ENCODE assay signal across 25 mouse cellular contexts in the genomic region with DNA sequence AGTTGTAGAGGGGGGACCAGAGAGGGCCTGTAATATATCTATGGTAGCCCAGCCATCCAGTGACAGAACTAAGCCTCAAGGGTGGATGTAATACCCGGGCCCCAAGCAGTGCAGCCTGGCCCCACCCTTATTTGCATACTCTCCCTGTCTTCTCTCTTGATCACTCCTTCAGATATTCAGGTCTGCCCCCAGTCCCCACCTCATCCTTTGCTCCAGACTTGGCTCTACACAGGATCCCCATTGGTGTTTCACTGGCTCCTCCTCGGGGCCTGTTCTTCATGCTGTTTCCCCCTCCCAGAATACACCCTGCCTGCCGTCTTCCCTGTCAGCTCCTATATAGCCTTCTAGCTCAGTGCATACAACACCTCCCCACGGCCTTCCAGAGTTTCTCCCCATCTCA. TPM values are rescaled to one million over a fixed set of nuclear protein-coding genes. Genes with fewer than 3 reads are reported as not detected.
A peak's percentile ranks its signal among the peaks of the same experiment; 100 is the strongest.
DNase-seq lines count a peak whose midpoint lies in the region; ATAC-seq lines count a peak whose summit lies in the region.
"Had no signal": no experiment of that assay in that cellular context is flagged by ENCODE, and none has a peak within 500 bp of the region (broad histone marks: within the 10 kb centered on the region; RNA-seq: fewer than 3 reads in every experiment).

No protein-coding gene starts in this region.

- peaks cover 9% of the 10 kb centered on the region; the same call in 1 of the 2 replicates for H3K27me3 ChIP-seq in forebrain, embryonic 10.5 days (ENCODE audit: poor library complexity, severe bottlenecking)
- H3K27me3 ChIP-seq in forebrain, embryonic 12.5 days: 0 out of 2 replicates have a peak, but pooled peaks cover 8% of the 10 kb centered on the region
- H3K27me3 ChIP-seq in lung, embryonic 16.5 days (ENCODE audit: control insufficient read depth, insufficient read depth, low read depth, low read length): no peaks in the 10 kb centered on the region
- no peaks in the 10 kb centered on the region for H3K27me3 ChIP-seq in limb, embryonic 10.5 days (ENCODE audit: low read depth, poor library complexity, severe bottlenecking)
- H3K27me3 ChIP-seq: heart, embryonic 13.5 days; limb, embryonic 13.5 days; lung, embryonic 15.5 days; neural tube, embryonic 13.5 days had no signal

- DNase-seq in forebrain, embryonic 10.5 days (ENCODE audit: extremely low spot score, low spot score): no peak
- DNase-seq in lung, adult 18-20 months: no peak
- DNase-seq in limb, embryonic 10.5 days (ENCODE audit: low spot score): no peak
- no peak for DNase-seq in left cerebral cortex, postnatal 25 days (ENCODE audit: low spot score in 2 of 2)
- DNase-seq in liver: no peak
- DNase-seq: forebrain, postnatal 0 days; gastrocnemius, postnatal 36 days; heart, postnatal 14 days; kidney, postnatal 25 days; lung, postnatal 4 days; retina, postnatal 1 day; thymus, postnatal 14 days had no signal

- WGBS in forebrain, embryonic 10.5 days: 76% methylated on average over 4 of the region's 4 CpGs
- 68% methylated on average over 4 of the region's 4 CpGs for WGBS in forebrain, embryonic 12.5 days
- WGBS in lung, embryonic 16.5 days: 50% methylated on average over 4 of the region's 4 CpGs
- WGBS in limb, embryonic 10.5 days: 70% methylated on average over 4 of the region's 4 CpGs

- no peak overlapping the region for H3K4me2 ChIP-seq in forebrain, embryonic 12.5 days
- no peak overlapping the region for H3K4me2 ChIP-seq in lung, embryonic 16.5 days (ENCODE audit: low read depth, low read length)
- H3K4me2 ChIP-seq: heart, embryonic 13.5 days; hindbrain, embryonic 13.5 days; limb, embryonic 13.5 days; lung, embryonic 15.5 days; neural tube, embryonic 13.5 days had no signal

- H3K27ac ChIP-seq in forebrain, embryonic 10.5 days: peak overlapping the region; percentile 26; the same call in 1 of the 2 replicates
- no peak overlapping the region for H3K27ac ChIP-seq in forebrain, embryonic 12.5 days
- H3K27ac ChIP-seq in lung, embryonic 16.5 days (ENCODE audit: low read length): peak overlapping the region; percentile 94; the same call in 1 of the 2 replicates
- peak overlapping the region; percentile 80 for H3K27ac ChIP-seq in brown adipose tissue, adult 24 weeks (replicated peaks; ENCODE audit: low read depth, low read length)
- peak overlapping the region; percentile 77 for H3K27ac ChIP-seq in limb, embryonic 10.5 days
- H3K27ac ChIP-seq: hindbrain, embryonic 13.5 days; liver, embryonic 14.5 days had no signal

- ATAC-seq in forebrain, embryonic 12.5 days (ENCODE audit: low FRiP score): no peak
- no peak for ATAC-seq in lung, embryonic 16.5 days (ENCODE audit: low read depth)
- ATAC-seq: forebrain, postnatal 0 days; inflammation-experienced regulatory T-cells, adult 6 months; midbrain, embryonic 16.5 days had no signal

- no peaks in the 10 kb centered on the region for H3K36me3 ChIP-seq in forebrain, embryonic 10.5 days (replicated peaks)
- H3K36me3 ChIP-seq in forebrain, embryonic 12.5 days (replicated peaks): no peaks in the 10 kb centered on the region
- H3K36me3 ChIP-seq in lung, embryonic 16.5 days (ENCODE audit: control insufficient read depth, insufficient read depth, low read length): no peaks in the 10 kb centered on the region
- H3K36me3 ChIP-seq in limb, embryonic 10.5 days: no peaks in the 10 kb centered on the region
- H3K36me3 ChIP-seq: heart, embryonic 13.5 days; hindbrain, embryonic 13.5 days; limb, embryonic 13.5 days; lung, embryonic 15.5 days; neural tube, embryonic 13.5 days had no signal

- H3K4me3 ChIP-seq in forebrain, embryonic 10.5 days: no peak overlapping the region
- no peak overlapping the region for H3K4me3 ChIP-seq in forebrain, embryonic 12.5 days (replicated peaks)
- no peak overlapping the region for H3K4me3 ChIP-seq in lung, embryonic 16.5 days (ENCODE audit: low read length)
- no peak overlapping the region for H3K4me3 ChIP-seq in brown adipose tissue, adult 24 weeks (ENCODE audit: insufficient read depth, low read depth, low read length)
- no peak overlapping the region for H3K4me3 ChIP-seq in limb, embryonic 10.5 days
- H3K4me3 ChIP-seq: heart, embryonic 13.5 days; hindbrain, embryonic 13.5 days; layer of hippocampus, adult 2 months; limb, embryonic 13.5 days; lung, embryonic 15.5 days; myocyte; neural tube, embryonic 13.5 days had no signal

- peaks cover 80% of the 10 kb centered on the region for H3K4me1 ChIP-seq in forebrain, embryonic 10.5 days
- peaks cover 49% of the 10 kb centered on the region for H3K4me1 ChIP-seq in forebrain, embryonic 12.5 days
- peaks cover 76% of the 10 kb centered on the region for H3K4me1 ChIP-seq in lung, embryonic 16.5 days (replicated peaks; ENCODE audit: control insufficient read depth, insufficient read depth, low read length)
- peaks cover 74% of the 10 kb centered on the region for H3K4me1 ChIP-seq in brown adipose tissue, adult 24 weeks (ENCODE audit: control insufficient read depth, insufficient read depth, insufficient read length, low read length)
- H3K4me1 ChIP-seq in limb, embryonic 10.5 days: peaks cover 89% of the 10 kb centered on the region

- no peak overlapping the region for H3K9ac ChIP-seq in forebrain, embryonic 12.5 days
- H3K9ac ChIP-seq in lung, embryonic 16.5 days (ENCODE audit: low read length): no peak overlapping the region
- H3K9ac ChIP-seq: forebrain, postnatal 0 days; limb, embryonic 13.5 days; liver, embryonic 14.5 days; lung, embryonic 15.5 days; neural tube, embryonic 13.5 days had no signal

- H3K9me3 ChIP-seq in forebrain, embryonic 10.5 days: no peaks in the 10 kb centered on the region
- H3K9me3 ChIP-seq in forebrain, embryonic 12.5 days: no peaks in the 10 kb centered on the region
- no peaks in the 10 kb centered on the region for H3K9me3 ChIP-seq in lung, embryonic 16.5 days (ENCODE audit: control insufficient read depth, low read length)
- H3K9me3 ChIP-seq in limb, embryonic 10.5 days (replicated peaks): no peaks in the 10 kb centered on the region
- H3K9me3 ChIP-seq: heart, embryonic 13.5 days; hindbrain, embryonic 13.5 days; limb, embryonic 13.5 days; lung, embryonic 15.5 days; neural tube, embryonic 13.5 days had no signal

- intact Hi-C loops in left cerebral cortex, postnatal 25 days (cut with DNase I): no loop called here

RNA-seq across cellular contexts. Expression of a gene that starts 57.3 kb away (rescaled TPM):
- polyA plus RNA-seq in forebrain, embryonic 10.5 days (2016; fragmentation: Nextera tagmentation; extraction: Ambion mirVana): 22.0 and 23.3 TPM in 2 replicates
- 36.8 and 56.9 TPM in 2 replicates for polyA plus RNA-seq in forebrain, embryonic 12.5 days (2016; fragmentation: Nextera tagmentation; extraction: Ambion mirVana)
- 30.9 and 34.2 TPM in 2 replicates for polyA plus RNA-seq in lung, embryonic 16.5 days (2015; fragmentation: Nextera tagmentation; extraction: Ambion mirVana)
- polyA plus RNA-seq in brown adipose tissue, adult 24 weeks (2012; ENCODE audit: insufficient read depth, insufficient read length, missing spikeins): 14.3 and 19.1 TPM in 2 replicates
- polyA plus RNA-seq in limb, embryonic 10.5 days (2016; fragmentation: Nextera tagmentation; extraction: Ambion mirVana): 44.0 and 49.7 TPM in 2 replicates
- 100 to 1,000 TPM; 143 to 154 TPM for total RNA-seq in left cerebral cortex, postnatal 25 days (2021)
